Mouse (Mus musculus) kidney, adult 8-10 months (tissue): ENCODE results near the gene Slc24a4.

Experiments used
- DNase-seq, 2 experiments: peaks; one replicate each; pipeline ENCODE4 v3.0.0; 2022

The Slc24a4 gene

DNA sequence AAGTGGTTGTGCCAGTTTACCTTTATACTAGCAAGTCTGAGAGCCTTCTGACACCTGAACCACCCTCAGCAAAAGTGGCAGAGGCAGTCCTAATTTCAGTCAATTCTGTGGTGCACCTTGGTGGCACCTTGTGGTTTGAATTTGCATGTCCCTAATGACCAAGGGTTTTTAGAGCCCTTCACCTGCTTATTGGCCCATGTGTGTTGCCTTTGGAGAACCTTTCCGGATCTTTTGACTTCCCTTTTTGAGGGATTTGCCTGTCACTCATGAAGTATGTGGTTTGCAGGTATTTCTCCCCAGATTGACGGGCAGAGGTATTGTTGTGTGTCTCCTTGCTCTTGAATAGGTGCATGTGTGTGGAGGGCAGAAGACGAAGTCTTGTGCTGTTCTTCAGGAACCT is 181.7 kb downstream of the Slc24a4 start:
- no peak for DNase-seq

DNA sequence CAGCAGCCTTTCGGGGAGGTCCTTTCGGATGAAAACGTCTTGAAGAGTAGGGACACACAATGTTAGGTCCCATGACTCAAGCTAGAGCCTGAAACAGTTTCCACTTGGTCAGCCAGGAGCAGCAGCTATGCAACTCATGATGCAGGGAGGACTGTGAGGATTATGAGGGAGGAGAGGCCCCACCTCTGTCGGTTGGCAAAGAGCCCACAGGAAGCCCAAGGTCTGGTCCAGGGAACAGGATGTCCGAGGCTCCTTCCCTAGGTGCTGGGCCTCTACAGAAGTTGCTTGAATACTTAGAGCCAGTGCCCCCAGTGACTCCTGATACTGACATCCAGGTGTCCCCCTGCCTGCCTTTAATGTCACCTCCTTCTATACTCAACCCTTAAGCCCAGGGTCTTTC is 182.9 kb downstream of the Slc24a4 start:
- peak in 1 of 2 experiments; percentile 35 for DNase-seq
